Mouse (Mus musculus) CH12.LX (cell line): ENCODE measurements at regions not wholly inside any gene's neighbourhood (a gene's known extent, or its start where the extent isn't known, plus 50 kb on each side); places are given as distances from the start of the nearest gene placed in this dataset.

ENCODE experiments used
- DNase-seq: peaks from one replicate; pipeline ENCODE4 v3.0.0-alpha.2; 2013; ENCODE audit errors: extremely low read depth
- H3K27ac ChIP-seq: 2 replicates; pipeline ENCODE4 v1.5.1; 2012; ENCODE audit warnings: low read depth, mild to moderate bottlenecking, control low read depth, moderate library complexity; ENCODE audit not compliant: insufficient read depth
- H3K27me3 ChIP-seq: replicated peaks from 2 replicates; pipeline ENCODE3; 2012; ENCODE audit warnings: inconsistent platforms
- H3K36me3 ChIP-seq, 2 experiments: replicated peaks in 1 of 2; 2 replicates each; pipeline versions ENCODE3 to v1.6.1; 2012; ENCODE audit warnings: inconsistent platforms in 1 of 2, low read length in 1 of 2, mild to moderate bottlenecking in 1 of 2, mixed read lengths in 1 of 2, moderate library complexity in 1 of 2; ENCODE audit not compliant: control insufficient read depth in 1 of 2, insufficient read depth in 1 of 2
- H3K4me1 ChIP-seq, 2 experiments: 2 replicates each; pipeline ENCODE4 v1.6.1; 2012; ENCODE audit warnings: inconsistent platforms in 1 of 2, moderate library complexity in 1 of 2; ENCODE audit not compliant: insufficient read depth in 2 of 2, control insufficient read depth in 1 of 2
- H3K4me2 ChIP-seq: 2 replicates; pipeline ENCODE4 v1.6.1; 2012; ENCODE audit warnings: low read depth, mild to moderate bottlenecking, control low read depth; ENCODE audit not compliant: poor library complexity, insufficient read depth, severe bottlenecking
- H3K4me3 ChIP-seq, 3 experiments: fragments of 150-350 bp in 1 of 3; sonication (generic) in 1 of 3; replicated peaks in 1 of 3; 2 replicates each; pipeline versions ENCODE3 to v1.5.1; 2011 to 2012; ENCODE audit warnings: low read depth in 2 of 3, low read length in 2 of 3, mild to moderate bottlenecking in 2 of 3, moderate library complexity in 2 of 3, control low read depth in 1 of 3, improper control_type of control experiment in 1 of 3, inconsistent platforms in 1 of 3, mixed read lengths in 1 of 3; ENCODE audit not compliant: poor library complexity in 1 of 3
- H3K79me2 ChIP-seq: replicated peaks from 2 replicates; pipeline ENCODE4 v1.6.1; 2012; ENCODE audit warnings: mild to moderate bottlenecking, moderate library complexity; ENCODE audit not compliant: control insufficient read depth, poor library complexity, insufficient read depth, severe bottlenecking; ENCODE audit errors: extremely low read depth
- H3K9ac ChIP-seq: 2 replicates; pipeline ENCODE4 v1.6.1; 2012; ENCODE audit warnings: low read depth, mild to moderate bottlenecking, control low read depth, moderate library complexity; ENCODE audit not compliant: insufficient read depth
- H3K9me3 ChIP-seq: replicated peaks from 2 replicates; pipeline ENCODE3; 2012; ENCODE audit warnings: low read length, inconsistent platforms, mixed read lengths
- BHLHE40 ChIP-seq: IDR thresholded peaks from 2 replicates; pipeline ENCODE4 v1.6.1; 2011; ENCODE audit warnings: mild to moderate bottlenecking, low read depth, low read length, improper control_type of control experiment
- CHD2 ChIP-seq: IDR thresholded peaks from 2 replicates; pipeline ENCODE4 v1.6.1; 2011; ENCODE audit warnings: low read length, improper control_type of control experiment
- CTCF ChIP-seq, 2 experiments: IDR thresholded peaks in 1 of 2; conservative IDR thresholded peaks in 1 of 2; 2 replicates each; pipeline ENCODE4 v1.5.1; 2011 to 2012; ENCODE audit warnings: low read depth in 2 of 2, low read length in 2 of 2, improper control_type of control experiment in 1 of 2, inconsistent platforms in 1 of 2, mild to moderate bottlenecking in 1 of 2, moderate library complexity in 1 of 2
- EP300 ChIP-seq: IDR thresholded peaks from 2 replicates; pipeline ENCODE4 v1.6.1; 2011; ENCODE audit warnings: low read length, improper control_type of control experiment
- ETS1 ChIP-seq: conservative IDR thresholded peaks from 2 replicates; pipeline ENCODE4 v1.6.1; 2012; ENCODE audit warnings: low read depth, mild to moderate bottlenecking, inconsistent platforms, low read length, improper control_type of control experiment, moderate library complexity
- GABPA ChIP-seq: IDR thresholded peaks from 2 replicates; pipeline ENCODE4 v1.6.1; 2012; ENCODE audit warnings: low read depth, low read length, improper control_type of control experiment, inconsistent platforms; ENCODE audit not compliant: insufficient replicate concordance
- IRF4 ChIP-seq: IDR thresholded peaks from 2 replicates; pipeline ENCODE4 v1.6.1; 2014; ENCODE audit warnings: low read depth, mild to moderate bottlenecking, inconsistent platforms, low read length, improper control_type of control experiment
- JUN ChIP-seq: IDR thresholded peaks from 2 replicates; pipeline ENCODE4 v1.6.1; 2011; ENCODE audit warnings: low read depth, mild to moderate bottlenecking, low read length, improper control_type of control experiment, moderate library complexity; ENCODE audit not compliant: insufficient read depth
- KAT2A ChIP-seq: IDR thresholded peaks from 2 replicates; pipeline ENCODE4 v1.6.1; 2012; ENCODE audit warnings: low read length, improper control_type of control experiment, inconsistent platforms; ENCODE audit not compliant: insufficient replicate concordance
- MAFK ChIP-seq: IDR thresholded peaks from 2 replicates; pipeline ENCODE4 v1.6.1; 2011; ENCODE audit warnings: low read length, improper control_type of control experiment; ENCODE audit not compliant: insufficient replicate concordance
- MAZ ChIP-seq: IDR thresholded peaks from 2 replicates; pipeline ENCODE4 v1.6.1; 2012; ENCODE audit warnings: low read depth, mild to moderate bottlenecking, inconsistent platforms, low read length, improper control_type of control experiment, moderate library complexity
- NRF1 ChIP-seq: IDR thresholded peaks from 2 replicates; pipeline ENCODE4 v1.6.1; 2014; ENCODE audit warnings: low read depth, mild to moderate bottlenecking, inconsistent platforms, low read length, improper control_type of control experiment, moderate library complexity
- POLR2AphosphoS2 ChIP-seq: IDR thresholded peaks from 2 replicates; pipeline ENCODE4 v1.6.1; 2011; ENCODE audit warnings: low read depth, low read length, improper control_type of control experiment
- RAD21 ChIP-seq: IDR thresholded peaks from 2 replicates; pipeline ENCODE4 v1.6.1; 2011; ENCODE audit warnings: low read depth, mild to moderate bottlenecking, low read length, improper control_type of control experiment, moderate library complexity
- RCOR1 ChIP-seq: conservative IDR thresholded peaks from 2 replicates; pipeline ENCODE4 v1.6.1; 2012; ENCODE audit warnings: low read depth, mild to moderate bottlenecking, inconsistent platforms, low read length, improper control_type of control experiment
- SIN3A ChIP-seq: IDR thresholded peaks from 2 replicates; pipeline ENCODE4 v1.6.1; 2012; ENCODE audit warnings: low read length, improper control_type of control experiment, inconsistent platforms
- TBP ChIP-seq: conservative IDR thresholded peaks from 2 replicates; pipeline ENCODE4 v1.6.1; 2011; ENCODE audit warnings: low read depth, low read length, improper control_type of control experiment
- TCF12 ChIP-seq: IDR thresholded peaks from 2 replicates; pipeline ENCODE4 v1.6.1; 2014; ENCODE audit warnings: low read depth, mild to moderate bottlenecking, inconsistent platforms, low read length, improper control_type of control experiment
- UBTF ChIP-seq: IDR thresholded peaks from 2 replicates; pipeline ENCODE4 v1.6.1; 2012; ENCODE audit warnings: low read depth, mild to moderate bottlenecking, inconsistent platforms, low read length, improper control_type of control experiment, moderate library complexity
- USF1 ChIP-seq: IDR thresholded peaks from 2 replicates; pipeline ENCODE4 v1.6.1; 2014; ENCODE audit warnings: low read depth, mild to moderate bottlenecking, inconsistent platforms, low read length, improper control_type of control experiment
- USF2 ChIP-seq: conservative IDR thresholded peaks from 2 replicates; pipeline ENCODE4 v1.6.1; 2011; ENCODE audit warnings: low read depth, low read length, improper control_type of control experiment
- ZC3H11A ChIP-seq: IDR thresholded peaks from 2 replicates; pipeline ENCODE4 v1.6.1; 2012; ENCODE audit warnings: low read depth, mild to moderate bottlenecking, inconsistent platforms, low read length, improper control_type of control experiment
- ZKSCAN1 ChIP-seq: IDR thresholded peaks from 2 replicates; pipeline ENCODE4 v1.6.1; 2012; ENCODE audit warnings: low read depth, inconsistent platforms, low read length, improper control_type of control experiment, borderline replicate concordance
- ZNF384 ChIP-seq: IDR thresholded peaks from 2 replicates; pipeline ENCODE4 v1.6.1; 2012; ENCODE audit warnings: low read depth, low read length, improper control_type of control experiment, inconsistent platforms
- dilution Hi-C: fragments of 300-500 bp; cut with MboI; formaldehyde crosslinking; loops from 2 replicates; pipeline ENCODE4 v1.14.3; 2020; ENCODE audit warnings: low sequenced_read_pairs; ENCODE audit not compliant: extremely low pct_unique_long_range_greater_than_20kb, extremely low pct_ligation_motif_present
- in situ Hi-C: fragments of 300-500 bp; cut with MboI; formaldehyde crosslinking; loops from 3 replicates; pipeline ENCODE4 v1.14.3; 2019; ENCODE audit warnings: low sequenced_read_pairs, low pct_ligation_motif_present, low pct_unique_long_range_greater_than_20kb, mixed read lengths

DNA sequence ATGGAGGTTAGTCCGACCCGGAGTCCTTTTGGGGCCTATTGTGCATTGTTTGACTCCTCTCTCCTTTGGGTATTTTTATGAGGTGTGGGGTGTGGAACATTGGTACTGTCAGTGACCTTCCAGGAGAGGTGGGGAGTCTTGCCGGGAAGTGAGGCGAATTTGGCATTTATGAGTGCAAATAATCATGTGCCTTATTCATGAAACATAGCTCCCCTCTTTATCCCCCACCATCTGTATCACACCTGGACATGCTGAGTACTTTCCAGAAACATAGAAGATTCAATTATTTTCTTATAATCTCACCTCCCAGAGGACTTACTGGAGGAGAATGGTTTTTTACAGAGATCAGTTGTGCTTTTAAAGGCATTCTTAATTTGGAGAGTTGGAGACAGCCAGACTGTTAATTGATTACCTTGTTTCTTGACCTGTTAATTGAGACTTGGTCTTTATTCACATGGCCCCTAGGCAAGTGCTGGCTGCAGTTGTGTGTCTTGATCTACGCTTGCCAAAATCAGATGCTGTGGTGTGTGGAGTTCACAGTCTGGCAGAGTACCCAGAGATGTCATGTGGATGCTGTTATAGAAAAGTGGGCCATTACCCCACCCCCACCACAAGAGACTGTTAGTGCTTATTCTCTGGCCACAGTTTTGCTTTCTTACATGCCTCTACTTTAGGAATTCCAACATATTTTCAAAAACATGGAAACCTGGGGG is 215.5 kb downstream of the Slc30a10 start:
- dilution Hi-C loops = no loop called here
- in situ Hi-C loops = no loop called here
- no peak for DNase-seq
- no peak overlapping the region for H3K9ac ChIP-seq
- H3K36me3 ChIP-seq = no peaks in the 10 kb centered on the region
- peaks cover 0 to 7% of the 10 kb centered on the region in 2 experiments; a peak in 2 of 4 replicates for H3K4me1 ChIP-seq
- no peaks in the 10 kb centered on the region for H3K79me2 ChIP-seq
- H3K27ac ChIP-seq = no peak overlapping the region
- H3K27me3 ChIP-seq = no peaks in the 10 kb centered on the region
- H3K4me3 ChIP-seq = no peak overlapping the region
- H3K9me3 ChIP-seq = peaks cover 45% of the 10 kb centered on the region
- no peak overlapping the region for H3K4me2 ChIP-seq
- TF ChIP-seq NRF1 = no peak
- no peak for TF ChIP-seq MAZ
- TF ChIP-seq KAT2A = no peak
- TF ChIP-seq ZC3H11A = no peak
- TF ChIP-seq ZNF384 = no peak
- TF ChIP-seq EP300 = no peak
- TF ChIP-seq SIN3A = no peak
- TF ChIP-seq ZKSCAN1 = no peak
- no peak for TF ChIP-seq JUN
- no peak for TF ChIP-seq CTCF (conservative IDR thresholded peaks at IDR 0.05 in 1 of 2, IDR thresholded peaks at IDR 0.05 in 1 of 2; ENCODE audit: low read depth in 2 of 2, low read length in 2 of 2)
- TF ChIP-seq ETS1 = no peak
- no peak for TF ChIP-seq TBP

DNA sequence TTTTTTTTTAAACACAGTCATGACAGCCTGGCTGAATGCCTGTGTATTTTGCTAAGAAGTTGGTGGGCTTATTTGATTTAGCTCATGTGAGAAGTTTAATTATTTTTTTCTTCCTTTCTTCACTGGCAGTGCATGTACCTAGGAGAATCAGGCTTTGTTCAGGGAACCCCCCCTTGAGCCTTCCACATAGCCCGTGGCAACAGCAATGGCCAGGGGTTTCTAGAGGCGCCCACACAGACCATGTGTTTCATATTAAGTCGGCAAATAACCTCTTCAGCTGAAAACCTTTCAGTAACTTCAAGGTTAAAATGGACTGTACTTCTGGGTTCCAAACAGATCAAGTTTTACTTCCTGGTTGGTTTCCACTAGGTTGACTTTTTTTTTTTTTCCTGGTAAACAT is 218.3 kb downstream of the Slc30a10 start:
- Histone ChIP-seq H3K27ac (no peak overlapping the region), H3K27me3 (no peaks in the 10 kb centered on the region), H3K9ac (no peak overlapping the region), H3K9me3 (peaks cover 42% of the 10 kb centered on the region), H3K4me1 (peaks cover 0 to 8% of the 10 kb centered on the region in 2 experiments; a peak in 2 of 4 replicates), H3K79me2 (no peaks in the 10 kb centered on the region), H3K4me3 (no peak overlapping the region), H3K36me3 (no peaks in the 10 kb centered on the region), H3K4me2 (no peak overlapping the region)
- in situ Hi-C loops (no loop called here), dilution Hi-C loops (no loop called here)
- no peak for TF ChIP-seq RAD21
- TF ChIP-seq UBTF = no peak
- no peak for TF ChIP-seq GABPA
- TF ChIP-seq USF2 = no peak
- TF ChIP-seq POLR2AphosphoS2 = no peak
- no peak for TF ChIP-seq EP300
- TF ChIP-seq RCOR1 = no peak
- no peak for TF ChIP-seq BHLHE40
- TF ChIP-seq MAFK = no peak
- TF ChIP-seq JUN = no peak
- TF ChIP-seq TCF12 = no peak
- no peak for TF ChIP-seq USF1
- no peak for TF ChIP-seq IRF4
- no peak for TF ChIP-seq SIN3A
- no peak for TF ChIP-seq ZKSCAN1
- no peak for TF ChIP-seq CHD2
- no peak for DNase-seq
